Mouse (Mus musculus) ES-E14 (cell line): ENCODE results near the gene Ttbk1. TPM values are rescaled to one million over a fixed set of nuclear protein-coding genes. Genes with fewer than 3 reads are reported as not detected.

ENCODE experiments used
- DNase-seq: peaks from one replicate; pipeline ENCODE4 v3.0.0-alpha.2; 2013; ENCODE audit warnings: low read depth, low spot score
- H3K27ac ChIP-seq: 2 replicates; pipeline ENCODE4 v1.5.1; 2012; ENCODE audit warnings: low read depth, mild to moderate bottlenecking, low read length, moderate library complexity, mixed read lengths; ENCODE audit not compliant: poor library complexity, insufficient read depth, severe bottlenecking
- H3K36me3 ChIP-seq: 2 replicates; pipeline ENCODE4 v1.6.1; 2012; ENCODE audit warnings: mild to moderate bottlenecking, low read length, moderate library complexity, mixed read lengths; ENCODE audit not compliant: control insufficient read depth, poor library complexity, insufficient read depth, severe bottlenecking
- H3K4me1 ChIP-seq, 2 experiments: fragments of 150-350 bp in 1 of 2; sonication (generic) in 1 of 2; 2 replicates each; pipeline ENCODE4 v1.6.1; 2012; ENCODE audit warnings: low read length in 2 of 2, mild to moderate bottlenecking in 1 of 2, mixed read lengths in 1 of 2; ENCODE audit not compliant: control insufficient read depth in 2 of 2, insufficient read depth in 2 of 2, poor library complexity in 1 of 2
- H3K4me3 ChIP-seq, 2 experiments: fragments of 150-350 bp in 1 of 2; sonication (generic) in 1 of 2; 2 replicates each; pipeline ENCODE4 v1.5.1; 2012; ENCODE audit warnings: low read length in 2 of 2, low read depth in 1 of 2, mild to moderate bottlenecking in 1 of 2, mixed read lengths in 1 of 2; ENCODE audit not compliant: insufficient read depth in 1 of 2, poor library complexity in 1 of 2, severe bottlenecking in 1 of 2
- H3K9ac ChIP-seq: 2 replicates; pipeline ENCODE4 v1.6.1; 2012; ENCODE audit warnings: low read depth, mild to moderate bottlenecking, low read length, mixed read lengths; ENCODE audit not compliant: poor library complexity, insufficient read depth, severe bottlenecking
- H3K9me3 ChIP-seq: fragments of 150-350 bp; sonication (generic); 2 replicates; pipeline ENCODE4 v1.6.1; 2012; ENCODE audit warnings: low read depth, mild to moderate bottlenecking, low read length; ENCODE audit not compliant: control insufficient read depth, insufficient read depth
- CHD2 ChIP-seq: IDR thresholded peaks from 2 replicates; pipeline ENCODE4 v1.6.1; 2014; ENCODE audit warnings: mild to moderate bottlenecking, low read depth, low read length, inconsistent platforms
- HCFC1 ChIP-seq: IDR thresholded peaks from 2 replicates; pipeline ENCODE4 v1.6.1; 2012; ENCODE audit warnings: low read length, inconsistent platforms, borderline replicate concordance; ENCODE audit not compliant: insufficient read depth
- MAFK ChIP-seq: IDR thresholded peaks from 2 replicates; pipeline ENCODE4 v1.6.1; 2014; ENCODE audit warnings: mild to moderate bottlenecking, low read depth, low read length, inconsistent platforms; ENCODE audit not compliant: insufficient read depth
- ZC3H11A ChIP-seq: IDR thresholded peaks from 2 replicates; pipeline ENCODE4 v1.6.1; 2012; ENCODE audit warnings: low read depth, mild to moderate bottlenecking, inconsistent platforms, low read length, borderline replicate concordance
- ZNF384 ChIP-seq: IDR thresholded peaks from 2 replicates; pipeline ENCODE4 v1.6.1; 2012; ENCODE audit warnings: low read depth, low read length, inconsistent platforms
- in situ Hi-C, 2 experiments: fragments of 600-800 bp; cut with MboI; formaldehyde crosslinking; loops; one replicate each; pipeline ENCODE4 v1.15.1; 2025; ENCODE audit warnings: low sequenced_read_pairs in 2 of 2, inconsistent platforms in 1 of 2; ENCODE audit not compliant: unreplicated experiment in 2 of 2
- total RNA-seq: library from RNA; depleted of rRNA; stranded (reverse); fragments of 300-350 nt; gene quantifications from 2 replicates; pipeline ENCODE4 v1.2.3, GENCODE M21; 2012; rRNA removed

Ttbk1 gene
- total RNA-seq, 1 experiment, result 0.98 TPM

DNA sequence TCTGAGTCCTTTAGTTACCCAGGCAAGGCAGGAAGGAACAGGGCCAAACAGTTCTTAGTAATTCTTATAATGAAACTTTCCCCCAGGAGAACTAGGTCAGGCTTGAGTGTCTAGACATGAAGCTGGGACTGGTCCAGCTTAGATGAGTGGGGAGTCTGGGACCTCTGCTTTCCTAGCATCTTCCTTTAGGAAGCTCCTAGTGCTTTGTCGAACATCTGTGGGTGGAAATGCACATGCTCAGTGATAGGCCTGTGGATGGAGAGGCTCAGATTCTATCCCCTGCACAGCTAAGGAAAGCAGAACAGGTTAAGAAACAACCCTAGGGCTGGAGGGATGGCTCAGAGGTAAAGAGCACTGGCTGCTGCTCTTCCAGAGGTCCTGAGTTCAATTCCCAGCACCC is 92.8 kb downstream of the Ttbk1 start:
- TF ChIP-seq ZNF384 (no peak), CHD2 (no peak), ZC3H11A (no peak), HCFC1 (no peak), MAFK (no peak)
- in situ Hi-C loops, result no loop called here
- Histone ChIP-seq H3K4me1 (no peaks in the 10 kb centered on the region), H3K36me3 (peaks cover 9% of the 10 kb centered on the region), H3K27ac (no peak overlapping the region), H3K9me3 (no peaks in the 10 kb centered on the region), H3K4me3 (no peak overlapping the region), H3K9ac (no peak overlapping the region)
- no peak for DNase-seq

DNA sequence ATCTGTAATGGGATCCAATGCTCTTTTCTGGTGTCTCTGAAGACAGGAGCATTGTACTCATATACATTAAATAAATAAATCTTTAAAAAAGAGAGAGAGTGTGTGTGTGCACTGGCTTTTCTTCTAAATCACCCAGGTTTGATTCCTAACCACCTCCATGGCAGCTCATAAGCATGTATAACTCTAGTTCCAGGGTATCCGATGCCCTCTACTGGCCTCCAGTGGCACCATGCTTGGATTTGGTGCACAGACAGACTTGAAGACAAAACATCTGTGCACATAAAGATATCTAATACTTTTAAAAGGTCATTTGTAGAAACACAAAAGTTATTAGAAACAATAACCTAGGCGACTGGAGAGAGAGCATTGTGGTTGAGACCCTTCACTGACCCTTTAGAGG is 94.5 kb downstream of the Ttbk1 start:
- Histone ChIP-seq H3K4me1 (no peaks in the 10 kb centered on the region), H3K36me3 (peaks cover 4% of the 10 kb centered on the region), H3K4me3 (no peak overlapping the region), H3K9ac (no peak overlapping the region), H3K27ac (no peak overlapping the region), H3K9me3 (no peaks in the 10 kb centered on the region)
- DNase-seq, result no peak
- no peak for TF ChIP-seq MAFK
- no peak for TF ChIP-seq HCFC1
- no peak for TF ChIP-seq ZC3H11A
- no peak for TF ChIP-seq ZNF384
- TF ChIP-seq CHD2, result no peak
- in situ Hi-C loops, result no loop called here

Other genes with a start within 250 kb of the Ttbk1 start
- gene Polr1c, start 239.6 kb downstream of the Ttbk1 start, total RNA-seq, result 177 and 213 TPM in 2 replicates
- gene Yipf3, start 239.6 kb downstream of the Ttbk1 start, total RNA-seq, result 59.3 and 68.6 TPM in 2 replicates
- 1.3 TPM in 2 replicates for gene Lrrc73, start 234.1 kb downstream of the Ttbk1 start, total RNA-seq
- 27.7 and 33.0 TPM in 2 replicates for gene Tjap1, start 204.6 kb downstream of the Ttbk1 start, total RNA-seq
- gene Dlk2, start 190.3 kb downstream of the Ttbk1 start, total RNA-seq, result 1.3 and 1.4 TPM in 2 replicates
- gene Abcc10, start 159.3 kb downstream of the Ttbk1 start, total RNA-seq, result 17.2 and 25.6 TPM in 2 replicates
- 14.0 and 19.1 TPM in 2 replicates for gene Zfp318, start 103.9 kb downstream of the Ttbk1 start, total RNA-seq
- 0.49 and 0.79 TPM in 2 replicates for gene Crip3, start 58.7 kb downstream of the Ttbk1 start, total RNA-seq
- gene Slc22a7, start 49.2 kb downstream of the Ttbk1 start, total RNA-seq, result 3.6 and 6.1 TPM in 2 replicates
- gene Dnph1, start 9.0 kb upstream of the Ttbk1 start, total RNA-seq, result 44.1 and 48.2 TPM in 2 replicates
- gene Cul9, start 58.7 kb upstream of the Ttbk1 start, total RNA-seq, result 1.8 and 4.5 TPM in 2 replicates
- gene Srf, start 68.5 kb upstream of the Ttbk1 start, total RNA-seq, result 65.2 and 75.6 TPM in 2 replicates
- 200 and 384 TPM in 2 replicates for gene Ptk7, start 141.8 kb upstream of the Ttbk1 start, total RNA-seq
- 17.8 and 20.7 TPM in 2 replicates for gene Klc4, start 158.3 kb upstream of the Ttbk1 start, total RNA-seq
- gene Mrpl2, start 158.6 kb upstream of the Ttbk1 start, total RNA-seq, result 205 and 261 TPM in 2 replicates
- gene Cul7, start 162.7 kb upstream of the Ttbk1 start, total RNA-seq, result 88.5 and 96.1 TPM in 2 replicates
- 44.5 and 57.0 TPM in 2 replicates for gene Rrp36, start 186.7 kb upstream of the Ttbk1 start, total RNA-seq
- 72.9 and 77.5 TPM in 2 replicates for gene Mea1, start 191.1 kb upstream of the Ttbk1 start, total RNA-seq
- 65.1 and 73.0 TPM in 2 replicates for gene Klhdc3, start 193.2 kb upstream of the Ttbk1 start, total RNA-seq
- 70.6 and 73.0 TPM in 2 replicates for gene Ppp2r5d, start 217.4 kb upstream of the Ttbk1 start, total RNA-seq
- 17.8 and 22.2 TPM in 2 replicates for gene Pex6, start 223.8 kb upstream of the Ttbk1 start, total RNA-seq
- gene Gnmt, start 241.5 kb upstream of the Ttbk1 start, total RNA-seq, result 1.2 and 4.3 TPM in 2 replicates